Mouse (Mus musculus) brown adipose tissue, adult 24 weeks (tissue): ENCODE measurements around the gene Wiz. TPM values are rescaled to one million over a fixed set of nuclear protein-coding genes. Genes with fewer than 3 reads are reported as not detected.
A peak's percentile ranks its signal among the peaks of the same experiment; 100 is the strongest.

Experiments
- H3K27ac ChIP-seq: fragments of 200-500 bp; replicated peaks from 2 replicates; pipeline ENCODE4 v1.5.1; 2012; ENCODE audit warnings: low read depth, mild to moderate bottlenecking, low read length
- H3K4me1 ChIP-seq: fragments of 200-500 bp; 2 replicates; pipeline ENCODE4 v1.6.1; 2012; ENCODE audit warnings: low read length, mixed read lengths; ENCODE audit not compliant: control insufficient read depth, insufficient read depth, insufficient read length
- H3K4me3 ChIP-seq: fragments of 200-500 bp; 2 replicates; pipeline ENCODE4 v1.5.1; 2012; ENCODE audit warnings: low read depth, mild to moderate bottlenecking, low read length, moderate library complexity; ENCODE audit not compliant: insufficient read depth
- polyA plus RNA-seq: library from polyadenylated mRNA; stranded (reverse); fragments of >200 nt; gene quantifications from 2 replicates; pipeline ENCODE4 v1.2.4, GENCODE M21; 2012; ENCODE audit not compliant: missing spikeins, insufficient read depth, insufficient read length

Wiz gene
- polyA plus RNA-seq, 1 experiment = 14.1 TPM

DNA sequence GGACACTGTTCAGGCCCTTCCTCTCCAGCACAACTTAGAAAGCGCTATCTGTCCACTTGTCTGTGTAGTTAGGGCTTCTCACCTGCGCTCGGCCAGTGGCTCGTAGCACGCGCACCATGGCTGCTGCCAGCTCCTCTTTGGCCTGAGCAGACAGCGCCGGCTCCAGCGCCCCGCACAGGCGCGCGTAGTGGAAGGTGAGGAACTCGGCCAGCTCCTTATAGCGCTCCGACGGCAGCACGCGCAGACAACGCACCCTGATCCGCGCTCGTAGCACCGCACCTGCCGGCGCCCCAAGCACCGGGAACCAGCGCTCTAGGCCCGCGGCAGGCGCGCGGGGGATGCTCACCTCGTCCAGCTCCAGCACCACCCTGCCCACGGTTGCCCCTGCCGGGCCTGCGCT lies 7.0 kb upstream of the Wiz start:
- Histone ChIP-seq H3K4me3 (no peak overlapping the region), H3K4me1 (peaks cover 4% of the 10 kb centered on the region; the same call in 1 of the 2 replicates), H3K27ac (no peak overlapping the region)

GRCm38 (mm10) chr17:32393944-32394343 lies 4.7 kb upstream of the Wiz start:
- Histone ChIP-seq H3K27ac (no peak overlapping the region), H3K4me1 (peaks cover 4% of the 10 kb centered on the region; the same call in 1 of the 2 replicates), H3K4me3 (no peak overlapping the region)

DNA sequence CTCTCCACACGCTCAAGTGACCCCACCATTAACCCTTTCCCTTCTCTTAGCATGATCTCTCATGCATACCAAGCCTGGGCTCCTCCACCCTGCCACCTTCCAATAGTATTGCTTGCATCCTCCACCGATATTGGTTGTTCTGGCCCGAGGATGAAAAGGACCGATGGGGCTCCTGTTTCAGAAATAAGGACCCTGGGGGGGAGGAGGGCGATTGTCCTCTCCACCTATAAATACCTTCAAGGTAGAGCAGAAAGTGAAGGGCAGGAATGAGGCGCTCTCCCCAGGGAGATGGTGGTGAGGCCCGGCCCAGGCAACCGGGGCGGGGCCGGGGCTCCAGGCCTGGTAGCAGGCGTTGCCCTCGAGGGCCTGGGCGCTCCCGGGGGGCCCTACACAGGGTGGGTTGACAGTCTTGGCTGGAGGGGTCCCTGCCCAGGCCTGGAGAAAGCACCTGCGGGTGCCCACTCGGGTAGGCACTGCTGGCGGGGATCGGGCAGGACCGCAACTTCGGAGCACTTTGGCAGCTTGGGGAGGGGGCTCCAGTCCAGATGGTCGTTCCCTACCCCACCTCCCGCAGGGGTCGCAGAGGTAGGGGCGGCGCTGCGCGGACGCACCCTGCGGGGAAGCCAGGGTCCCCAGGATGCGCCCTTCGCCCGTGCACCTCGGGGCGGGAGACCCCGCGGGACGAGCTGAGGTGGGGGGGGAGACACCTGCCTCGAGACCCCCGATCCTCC lies 704 bp downstream of the Wiz start:
- peak overlapping the region; percentile 38; the same call in 1 of the 2 replicates for H3K27ac ChIP-seq
- no peaks in the 10 kb centered on the region; the same call in 1 of the 2 replicates for H3K4me1 ChIP-seq
- H3K4me3 ChIP-seq = peak overlapping the region; percentile 97

DNA sequence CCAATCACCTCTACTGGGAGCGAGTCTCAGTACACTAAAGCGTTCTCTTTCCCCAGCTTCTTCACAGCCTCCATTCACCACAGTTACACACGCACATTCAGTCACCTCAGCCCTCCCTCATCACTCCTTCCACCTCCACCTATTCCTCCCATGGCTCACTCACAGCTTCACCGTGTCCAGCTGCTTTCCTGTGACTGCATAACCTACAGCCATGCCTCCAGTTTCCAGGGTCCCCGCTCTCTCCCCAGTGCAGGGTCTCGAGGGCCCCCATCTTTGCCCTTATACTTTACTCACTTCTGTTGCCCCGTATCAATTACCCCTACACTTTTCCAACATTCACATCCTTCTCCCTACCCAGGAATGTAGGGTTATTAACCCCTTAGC lies 1.3 kb downstream of the Wiz start:
- H3K27ac ChIP-seq = no peak overlapping the region
- peak overlapping the region; percentile 97 for H3K4me3 ChIP-seq
- H3K4me1 ChIP-seq = peaks cover 2% of the 10 kb centered on the region; the same call in 1 of the 2 replicates

DNA sequence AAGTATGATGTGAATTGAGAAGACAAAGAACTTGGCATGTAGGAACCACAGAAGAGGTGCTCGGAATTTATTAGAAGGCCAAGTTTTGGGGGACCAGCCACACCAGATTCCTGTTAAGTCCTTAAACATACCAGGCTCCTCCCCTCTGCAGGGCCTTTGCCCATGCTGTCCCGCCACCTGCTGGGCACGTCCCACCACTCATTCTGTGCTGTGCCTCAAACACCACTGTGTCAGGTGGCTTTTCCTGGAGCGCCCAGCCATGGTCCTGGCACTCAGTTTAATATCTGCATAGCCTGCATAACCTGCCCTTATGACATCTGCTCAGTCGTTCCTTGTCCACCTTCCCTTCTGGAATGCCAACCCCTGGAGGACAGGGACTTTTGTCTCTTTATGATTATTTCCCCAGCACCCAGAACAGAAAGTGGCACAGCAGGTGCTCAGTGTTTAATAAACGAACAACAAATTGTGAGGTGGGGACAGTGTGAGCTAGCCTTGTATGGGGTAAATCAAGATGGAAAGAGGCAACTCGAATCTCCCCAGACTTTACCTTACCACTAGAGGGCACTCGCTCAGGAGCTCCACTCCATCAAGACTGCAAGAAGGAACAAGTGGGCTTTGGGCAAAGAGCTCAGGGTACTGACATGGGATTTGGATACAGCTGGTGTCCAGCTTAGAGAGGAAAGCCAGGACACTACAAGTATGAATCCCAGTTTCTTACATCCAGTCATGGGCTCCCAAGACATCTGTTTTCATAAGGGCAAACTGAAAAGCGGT lies 2.4 kb downstream of the Wiz start:
- H3K27ac ChIP-seq = no peak overlapping the region
- peaks cover 7% of the 10 kb centered on the region; the same call in 1 of the 2 replicates for H3K4me1 ChIP-seq
- no peak overlapping the region for H3K4me3 ChIP-seq

GRCm38 (mm10) chr17:32383661-32384060 lies 5.6 kb downstream of the Wiz start:
- no peak overlapping the region for H3K27ac ChIP-seq
- H3K4me3 ChIP-seq = no peak overlapping the region
- peaks cover 7% of the 10 kb centered on the region for H3K4me1 ChIP-seq

DNA sequence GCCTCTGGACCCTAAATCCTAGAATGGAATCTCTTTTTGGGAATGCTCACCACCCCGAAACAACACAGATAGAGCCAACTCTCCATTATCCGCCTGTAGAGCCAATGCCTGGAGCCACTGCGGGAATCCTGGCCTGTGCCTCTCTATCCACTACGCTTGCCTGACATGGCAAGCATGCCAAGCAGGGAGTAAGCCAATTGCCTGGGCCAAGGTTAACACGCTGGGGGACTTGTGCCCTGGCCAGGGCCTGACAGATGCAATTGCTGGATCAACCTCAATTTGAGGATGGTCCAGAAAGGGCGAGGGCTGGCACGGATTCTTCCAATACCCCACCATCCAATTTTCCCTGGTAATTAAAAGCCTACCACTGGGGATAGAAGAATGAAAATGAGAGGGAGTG lies 6.7 kb downstream of the Wiz start:
- no peak overlapping the region for H3K4me3 ChIP-seq
- no peak overlapping the region for H3K27ac ChIP-seq
- peaks cover 11% of the 10 kb centered on the region for H3K4me1 ChIP-seq

GRCm38 (mm10) chr17:32378786-32379185 lies 10.5 kb downstream of the Wiz start:
- H3K4me1 ChIP-seq = peaks cover 21% of the 10 kb centered on the region
- no peak overlapping the region for H3K27ac ChIP-seq
- H3K4me3 ChIP-seq = no peak overlapping the region

DNA sequence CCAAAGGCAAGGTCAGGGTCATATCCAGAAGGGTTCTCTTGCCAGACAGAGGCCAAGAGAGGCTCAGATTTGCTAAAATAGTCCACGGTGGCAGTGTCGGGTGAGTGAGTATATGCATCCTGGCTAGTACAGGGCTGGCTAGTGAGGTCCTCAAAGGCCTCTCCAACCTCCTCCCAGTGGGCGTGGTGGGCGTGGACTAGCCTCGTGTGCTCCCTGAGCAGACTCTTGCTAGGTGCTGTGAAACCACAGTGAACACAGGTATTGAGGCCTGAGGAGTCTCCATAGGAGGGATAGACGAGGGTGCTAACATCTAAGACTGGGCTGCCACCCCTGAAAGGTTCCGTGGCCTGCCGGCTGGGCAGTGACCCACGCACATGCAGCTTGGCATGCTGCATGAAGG lies 12.1 kb downstream of the Wiz start:
- H3K4me3 ChIP-seq = no peak overlapping the region
- peaks cover 15% of the 10 kb centered on the region for H3K4me1 ChIP-seq
- no peak overlapping the region for H3K27ac ChIP-seq

- Histone ChIP-seq H3K4me3 (no peak overlapping the region), H3K4me1 (peaks cover 14% of the 10 kb centered on the region), H3K27ac (peak overlapping the region; percentile 9; the same call in 1 of the 2 replicates)
These were observed 12.8 kb downstream of the Wiz start for GRCm38 (mm10) chr17:32376475-32376874.

DNA sequence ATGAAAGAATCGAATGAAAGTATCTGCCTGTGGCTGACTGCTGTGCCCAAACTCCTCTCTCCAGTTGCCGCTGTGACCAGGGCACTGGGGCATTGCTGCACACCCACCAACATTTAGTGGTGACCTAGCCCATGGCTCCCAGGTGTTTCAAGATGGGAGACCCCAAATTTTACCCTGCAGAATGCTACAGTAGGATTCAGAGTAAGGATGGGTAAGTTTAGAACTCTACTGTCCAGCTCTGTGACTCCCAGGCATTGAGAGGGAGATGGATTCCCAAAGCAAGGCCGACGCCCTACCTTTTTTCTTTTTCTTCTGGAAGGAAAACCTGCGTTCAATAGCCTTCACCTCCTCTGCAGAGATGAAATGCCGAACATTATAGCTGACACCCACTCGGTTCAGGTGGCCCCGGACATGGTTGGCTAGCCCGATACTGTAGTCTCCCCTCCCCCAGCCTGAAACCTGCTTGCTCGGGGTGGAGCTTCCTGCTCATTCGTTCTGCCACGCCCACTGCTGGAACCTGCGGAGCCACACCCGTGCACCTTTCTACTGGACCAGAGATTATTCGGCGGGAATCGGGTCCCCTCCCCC lies 20.2 kb downstream of the Wiz start:
- no peak overlapping the region for H3K4me3 ChIP-seq

GRCm38 (mm10) chr17:32367706-32368105 lies 21.5 kb downstream of the Wiz start:
- Histone ChIP-seq H3K4me3 (no peak overlapping the region), H3K27ac (no peak overlapping the region), H3K4me1 (peaks cover 6% of the 10 kb centered on the region)

More for the DNA sequence above, 20.2 kb downstream of the Wiz start:
- Histone ChIP-seq H3K4me1 (no peaks in the 10 kb centered on the region), H3K27ac (no peak overlapping the region)

DNA sequence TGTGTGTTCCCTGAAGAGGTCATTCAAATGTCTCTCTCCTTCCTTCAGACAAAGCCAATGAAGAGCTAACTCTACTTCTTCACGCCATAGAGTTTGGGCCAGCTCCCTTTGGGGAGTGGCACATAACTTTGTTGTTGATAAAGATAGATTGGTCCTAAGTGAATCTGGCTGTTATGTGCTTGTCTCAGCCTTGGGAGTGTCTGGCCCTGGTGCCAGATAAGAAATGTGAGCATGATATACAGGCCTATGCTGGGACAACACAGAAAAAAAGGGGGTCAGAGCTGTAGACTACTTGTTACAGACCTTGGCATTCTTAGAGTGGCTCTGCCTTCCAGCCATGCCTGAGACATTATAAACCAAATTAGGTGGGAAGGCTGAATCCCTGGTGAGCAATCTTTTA lies 23.9 kb downstream of the Wiz start:
- Histone ChIP-seq H3K27ac (no peak overlapping the region), H3K4me1 (peaks cover 8% of the 10 kb centered on the region), H3K4me3 (no peak overlapping the region)

- no peak overlapping the region for H3K27ac ChIP-seq
These were observed 24.4 kb downstream of the Wiz start for GRCm38 (mm10) chr17:32364850-32365249.

DNA sequence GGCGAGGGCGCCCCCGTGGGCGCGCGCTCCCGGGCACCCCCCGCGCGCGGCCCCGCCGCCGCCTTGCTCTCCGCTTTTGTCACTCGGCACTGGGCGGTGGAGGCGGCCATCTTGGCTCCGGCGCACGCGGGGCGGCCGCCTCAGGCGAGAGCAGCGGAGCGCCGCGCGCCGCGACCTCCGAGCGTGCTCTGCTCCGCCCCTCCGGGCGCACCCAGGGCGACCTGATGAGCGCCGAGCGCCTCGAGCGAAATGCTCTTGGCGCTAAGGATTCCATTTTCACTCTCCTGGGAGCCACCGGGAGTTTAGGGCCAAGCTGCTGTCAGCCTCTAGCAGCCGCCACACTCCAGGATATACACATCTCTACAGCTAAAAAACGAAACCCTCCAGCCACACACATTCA lies 24.9 kb downstream of the Wiz start:
- peaks cover 8% of the 10 kb centered on the region for H3K4me1 ChIP-seq
- peak overlapping the region; percentile 86 for H3K4me3 ChIP-seq
- H3K27ac ChIP-seq = no peak overlapping the region

More at GRCm38 (mm10) chr17:32364850-32365249, 24.4 kb downstream of the Wiz start:
- Histone ChIP-seq H3K4me3 (peak overlapping the region; percentile 24), H3K4me1 (peaks cover 8% of the 10 kb centered on the region)
